Mouse (Mus musculus): ENCODE data around the gene Piwil1. TPM values are rescaled to one million over a fixed set of nuclear protein-coding genes. Genes with fewer than 3 reads are reported as not detected.

Piwil1 gene
- polyA plus RNA-seq, 1 experiment from 2014 or later, result not detected

DNA sequence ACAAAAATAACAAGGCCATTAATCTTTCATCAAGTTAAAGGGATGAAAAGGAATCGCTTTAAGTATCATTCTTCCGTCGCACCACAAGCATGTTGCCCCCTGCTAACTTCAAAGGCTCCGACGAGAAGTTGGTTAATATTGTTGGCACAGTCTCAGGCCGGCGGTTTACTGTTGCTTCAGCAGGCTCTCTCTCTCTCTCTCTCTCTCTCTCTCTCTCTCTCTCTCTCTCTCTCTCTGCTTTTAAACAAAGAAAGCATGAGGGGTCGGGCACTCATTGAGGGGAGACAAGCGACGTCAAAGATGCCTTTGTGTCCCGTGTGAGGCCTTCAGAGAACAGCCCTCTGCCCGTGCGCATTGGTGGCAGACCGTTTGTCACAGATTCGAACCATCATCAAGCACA lies 17.7 kb upstream of the Piwil1 start:
- Histone ChIP-seq H3K36me3 (no peaks in the 10 kb centered on the region), H3K9ac (replicated peaks) (no peak overlapping the region), H3K27me3 (no peaks in the 10 kb centered on the region), H3K4me3 (replicated peaks) (peak overlapping the region; percentile 17; the same call in 1 of the 2 replicates), H3K4me1 (replicated peaks) (peaks cover 11% of the 10 kb centered on the region; the same call in 1 of the 2 replicates), H3K27ac (peak overlapping the region; percentile 50), H3K4me2 (peak overlapping the region; percentile 50), H3K9me3 (peaks cover 11% of the 10 kb centered on the region; the same call in 1 of the 2 replicates)
- WGBS, result 12% methylated on average over 15 of the region's 15 CpGs
- no peak; the same call in 1 of the 2 replicates for ATAC-seq (ENCODE audit: insufficient number of reproducible peaks, insufficient read depth, low FRiP score, low TSS enrichment, low read depth)

DNA sequence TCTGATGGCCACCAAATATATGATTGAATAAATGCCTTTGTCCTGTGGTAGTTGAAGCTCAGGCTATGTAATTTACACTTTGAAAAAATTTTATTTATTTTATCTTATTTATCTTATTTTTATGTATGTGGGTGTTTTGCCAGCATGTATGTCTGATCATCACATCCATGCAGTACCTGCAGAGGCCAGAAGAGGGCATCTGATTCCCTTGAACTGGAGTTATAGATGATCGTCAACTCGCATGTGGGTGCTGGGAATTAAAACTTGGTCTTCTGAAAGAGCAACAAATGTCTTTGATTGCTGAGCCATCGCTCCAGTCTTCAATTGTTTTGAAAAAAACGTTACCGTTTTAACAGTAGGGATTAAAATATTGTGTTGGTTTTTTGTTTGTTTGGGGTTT lies 15.2 kb upstream of the Piwil1 start:
- Histone ChIP-seq H3K4me3 (replicated peaks) (no peak overlapping the region), H3K27me3 (no peaks in the 10 kb centered on the region), H3K4me2 (no peak overlapping the region), H3K36me3 (no peaks in the 10 kb centered on the region), H3K4me1 (replicated peaks) (peaks cover 11% of the 10 kb centered on the region; the same call in 1 of the 2 replicates), H3K9ac (replicated peaks) (no peak overlapping the region), H3K27ac (no peak overlapping the region), H3K9me3 (peaks cover 11% of the 10 kb centered on the region; the same call in 1 of the 2 replicates)
- 85% methylated on average over 5 of the region's 5 CpGs for WGBS
- no peak for ATAC-seq (ENCODE audit: insufficient number of reproducible peaks, insufficient read depth, low FRiP score, low TSS enrichment, low read depth)

DNA sequence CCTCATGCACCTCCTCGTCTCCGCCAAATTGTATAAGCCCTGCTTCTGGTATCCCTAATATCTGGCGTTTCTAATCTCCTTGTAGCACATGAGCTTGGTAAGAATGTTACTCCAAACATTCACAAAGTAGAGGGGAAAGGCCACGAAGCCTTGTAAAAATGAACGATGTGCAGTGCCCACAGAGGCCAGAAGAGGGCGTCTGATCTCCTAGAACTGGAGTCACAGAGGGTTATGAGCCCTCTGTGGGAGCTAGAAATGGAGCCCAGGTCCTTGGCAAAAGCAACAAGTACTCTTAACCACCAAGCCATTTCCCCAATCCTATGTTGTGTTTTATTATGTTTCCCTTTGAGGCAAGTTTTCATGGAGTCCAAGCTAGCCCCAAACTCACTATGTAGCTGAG lies 8.2 kb upstream of the Piwil1 start:
- H3K9me3 ChIP-seq, result no peaks in the 10 kb centered on the region
- peaks cover 21% of the 10 kb centered on the region for H3K4me1 ChIP-seq (replicated peaks)
- no peak overlapping the region for H3K4me3 ChIP-seq (replicated peaks)
- no peak overlapping the region for H3K4me2 ChIP-seq
- ATAC-seq (ENCODE audit: insufficient number of reproducible peaks, insufficient read depth, low FRiP score, low TSS enrichment, low read depth), result no peak
- no peak overlapping the region for H3K9ac ChIP-seq (replicated peaks)
- no peak overlapping the region for H3K27ac ChIP-seq
- 63% methylated on average over 6 of the region's 6 CpGs for WGBS
- H3K36me3 ChIP-seq, result no peaks in the 10 kb centered on the region
- H3K27me3 ChIP-seq, result peaks cover 12% of the 10 kb centered on the region

DNA sequence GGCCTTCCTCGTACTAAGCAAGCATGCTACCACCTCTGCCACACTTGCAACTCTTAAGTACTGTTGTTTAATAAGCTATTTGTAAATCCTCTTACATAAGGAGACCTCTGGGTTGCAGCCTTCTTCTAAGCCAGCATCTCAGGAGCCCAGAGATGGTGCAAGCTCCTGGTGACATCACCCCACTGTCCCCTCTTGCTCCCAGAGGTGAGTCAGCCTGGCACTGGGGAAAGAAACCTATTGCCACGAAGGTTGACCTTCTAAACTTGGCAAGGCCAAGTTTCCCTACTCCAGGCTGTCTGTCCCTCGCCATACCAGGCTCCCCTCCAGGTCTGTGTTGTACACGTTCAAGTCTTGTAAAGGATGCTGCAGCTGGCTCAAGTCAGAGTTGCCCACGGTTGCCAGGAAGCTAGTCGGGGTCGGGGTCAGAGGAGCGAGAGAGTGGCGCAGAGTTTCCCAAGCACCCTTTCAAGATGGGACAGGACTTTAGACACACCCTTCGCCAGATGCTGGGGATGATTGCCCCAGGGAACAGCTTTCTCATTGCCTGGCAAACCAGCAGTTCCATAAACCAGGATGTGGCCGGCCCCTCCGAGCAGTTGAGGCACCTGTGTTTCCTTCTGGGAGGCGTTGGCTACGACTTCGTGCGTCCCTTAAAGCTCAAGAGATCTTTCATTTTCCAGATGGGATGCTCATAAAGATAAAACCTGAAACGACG lies 7.6 kb upstream of the Piwil1 start:
- Histone ChIP-seq H3K4me3 (replicated peaks) (no peak overlapping the region), H3K27me3 (peaks cover 12% of the 10 kb centered on the region), H3K4me2 (peak overlapping the region; percentile 41), H3K9ac (replicated peaks) (no peak overlapping the region), H3K4me1 (replicated peaks) (peaks cover 21% of the 10 kb centered on the region), H3K36me3 (no peaks in the 10 kb centered on the region), H3K27ac (peak overlapping the region; percentile 50; the same call in 1 of the 2 replicates), H3K9me3 (no peaks in the 10 kb centered on the region)
- no peak for ATAC-seq (ENCODE audit: insufficient number of reproducible peaks, insufficient read depth, low FRiP score, low TSS enrichment, low read depth)
- 21% methylated on average over 18 of the region's 18 CpGs for WGBS

DNA sequence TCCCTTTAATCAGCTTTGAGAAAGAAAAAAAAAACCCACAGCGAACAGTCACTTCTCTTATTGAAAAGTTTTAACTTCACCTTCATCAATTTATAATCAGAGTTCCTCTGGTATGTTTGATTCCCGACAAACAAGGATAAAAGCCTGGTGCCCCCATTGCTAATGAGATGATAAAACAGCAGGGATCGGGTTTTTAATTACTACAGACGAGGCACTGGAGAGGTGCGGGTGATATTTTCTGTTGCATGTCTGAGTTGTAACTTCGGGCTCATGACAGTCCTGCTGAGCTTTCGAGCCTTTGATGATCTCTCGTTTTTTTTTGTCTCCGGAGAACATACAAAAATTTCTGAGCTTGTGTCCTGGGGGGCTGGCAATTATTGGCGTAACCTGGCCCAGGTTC lies 5.5 kb upstream of the Piwil1 start:
- 15% methylated on average over 10 of the region's 10 CpGs for WGBS
- no peak for ATAC-seq (ENCODE audit: insufficient number of reproducible peaks, insufficient read depth, low FRiP score, low TSS enrichment, low read depth)
- 0 out of 2 replicates have a peak overlapping the region, but pooled peaks have one; percentile 7 for H3K4me3 ChIP-seq (replicated peaks)

DNA sequence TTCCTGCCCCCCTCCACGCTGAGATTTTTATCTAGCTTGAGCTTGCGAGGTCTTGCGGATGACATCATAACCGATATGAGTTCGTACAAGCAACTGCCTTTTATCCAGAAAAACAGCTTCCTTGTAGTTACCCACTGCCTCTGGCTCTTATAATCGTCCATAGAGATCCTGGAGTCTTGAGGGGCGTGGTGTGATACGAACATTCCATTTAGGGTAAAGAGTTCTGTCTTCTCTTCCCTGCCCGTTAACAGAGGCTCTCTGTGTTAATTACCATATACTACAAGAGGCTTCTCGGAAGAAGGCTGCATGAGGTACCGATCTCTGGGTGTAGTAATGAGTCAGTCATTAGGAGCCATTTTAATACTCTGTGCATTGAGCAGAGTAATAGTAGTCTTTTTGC lies 1.6 kb upstream of the Piwil1 start:
- ATAC-seq (ENCODE audit: insufficient number of reproducible peaks, insufficient read depth, low FRiP score, low TSS enrichment, low read depth), result no peak
- no peak overlapping the region for H3K9ac ChIP-seq (replicated peaks)
- no peaks in the 10 kb centered on the region for H3K9me3 ChIP-seq
- no peak overlapping the region for H3K4me3 ChIP-seq (replicated peaks)
- WGBS, result 62% methylated on average over 11 of the region's 11 CpGs
- no peak overlapping the region for H3K27ac ChIP-seq
- H3K4me1 ChIP-seq (replicated peaks), result peaks cover 18% of the 10 kb centered on the region
- peaks cover 7% of the 10 kb centered on the region; the same call in 1 of the 2 replicates for H3K27me3 ChIP-seq
- no peaks in the 10 kb centered on the region for H3K36me3 ChIP-seq
- no peak overlapping the region for H3K4me2 ChIP-seq

More for the DNA sequence above, 5.5 kb upstream of the Piwil1 start:
- Histone ChIP-seq H3K36me3 (no peaks in the 10 kb centered on the region), H3K9me3 (no peaks in the 10 kb centered on the region), H3K4me2 (peak overlapping the region; percentile 45), H3K27ac (peak overlapping the region; percentile 19; the same call in 1 of the 2 replicates), H3K27me3 (peaks cover 12% of the 10 kb centered on the region), H3K9ac (replicated peaks) (no peak overlapping the region), H3K4me1 (replicated peaks) (peaks cover 23% of the 10 kb centered on the region)

DNA sequence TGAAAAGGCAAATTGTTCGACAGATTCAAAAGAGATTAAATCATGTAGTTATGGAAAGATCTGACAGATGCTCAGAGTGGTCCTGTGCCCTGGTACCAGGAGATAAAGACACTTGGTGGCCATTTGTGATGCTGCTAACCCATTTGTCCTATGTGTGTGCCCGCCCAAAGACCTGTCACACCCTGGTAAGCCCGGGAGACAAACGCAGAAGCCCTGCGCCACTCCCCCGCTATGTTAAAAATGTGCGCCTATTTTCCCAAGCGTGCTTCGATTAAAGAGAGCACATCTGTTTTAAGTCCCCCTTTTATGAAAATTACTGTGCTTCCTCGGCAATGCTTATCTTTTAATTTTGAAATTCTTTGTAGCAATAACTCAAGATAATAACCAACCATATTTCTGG lies 1.4 kb downstream of the Piwil1 start:
- WGBS, result 18% methylated on average over 10 of the region's 10 CpGs

DNA sequence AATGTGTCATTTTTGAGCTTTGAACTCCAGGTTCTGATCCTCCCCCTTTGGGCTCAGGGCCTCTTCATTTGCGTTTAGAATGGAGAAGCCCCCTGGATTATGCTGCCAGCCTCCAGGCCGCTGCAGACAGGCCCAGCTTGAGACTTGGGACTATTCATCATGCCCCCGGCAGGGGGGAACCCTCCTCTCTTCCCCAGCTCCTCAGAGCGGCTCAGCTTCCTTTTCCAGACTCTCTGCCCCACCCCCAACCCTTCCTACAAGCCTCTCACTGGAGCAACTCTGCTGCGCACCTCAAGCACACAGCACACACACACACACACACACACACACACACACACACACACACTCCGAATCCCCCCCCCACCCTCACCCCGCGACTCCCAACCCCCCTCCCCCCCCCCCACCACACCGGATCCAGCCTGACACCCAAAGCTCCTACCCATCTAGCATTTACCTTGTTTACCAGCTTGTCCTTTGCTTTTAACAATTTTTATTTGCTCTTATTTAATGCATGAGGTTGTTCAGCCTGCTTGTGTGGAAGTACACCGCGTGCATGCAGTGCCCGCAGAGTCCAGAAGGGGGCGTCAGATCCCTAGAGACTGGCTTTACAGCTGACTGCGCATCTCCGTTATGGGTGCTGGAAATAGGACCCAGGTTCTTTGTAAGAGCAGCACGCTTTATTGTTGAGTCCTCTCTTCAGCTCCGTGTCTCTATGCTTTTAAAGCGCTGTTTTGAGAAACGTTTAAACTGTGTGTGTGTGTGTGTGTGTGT lies 2.0 kb downstream of the Piwil1 start:
- Histone ChIP-seq H3K9ac (replicated peaks) (no peak overlapping the region), H3K27ac (0 out of 2 replicates have a peak overlapping the region, but pooled peaks have one; percentile 7), H3K4me2 (peak overlapping the region; percentile 45), H3K36me3 (no peaks in the 10 kb centered on the region), H3K4me1 (replicated peaks) (peaks cover 11% of the 10 kb centered on the region), H3K9me3 (peaks cover 6% of the 10 kb centered on the region; the same call in 1 of the 2 replicates), H3K4me3 (replicated peaks) (0 out of 2 replicates have a peak overlapping the region, but pooled peaks have one; percentile 13), H3K27me3 (no peaks in the 10 kb centered on the region)
- WGBS, result 41% methylated on average over 16 of the region's 19 CpGs
- peak; percentile 67; the same call in 1 of the 2 replicates for ATAC-seq (ENCODE audit: insufficient number of reproducible peaks, insufficient read depth, low FRiP score, low TSS enrichment, low read depth)

More for the DNA sequence above, 1.4 kb downstream of the Piwil1 start:
- H3K4me2 ChIP-seq, result peak overlapping the region; percentile 45
- H3K4me1 ChIP-seq (replicated peaks), result peaks cover 11% of the 10 kb centered on the region
- H3K36me3 ChIP-seq, result no peaks in the 10 kb centered on the region
- no peak for ATAC-seq (ENCODE audit: insufficient number of reproducible peaks, insufficient read depth, low FRiP score, low TSS enrichment, low read depth)
- no peak overlapping the region for H3K27ac ChIP-seq
- peaks cover 6% of the 10 kb centered on the region; the same call in 1 of the 2 replicates for H3K9me3 ChIP-seq
- no peak overlapping the region for H3K4me3 ChIP-seq (replicated peaks)
- H3K27me3 ChIP-seq, result no peaks in the 10 kb centered on the region
- H3K9ac ChIP-seq (replicated peaks), result no peak overlapping the region

DNA sequence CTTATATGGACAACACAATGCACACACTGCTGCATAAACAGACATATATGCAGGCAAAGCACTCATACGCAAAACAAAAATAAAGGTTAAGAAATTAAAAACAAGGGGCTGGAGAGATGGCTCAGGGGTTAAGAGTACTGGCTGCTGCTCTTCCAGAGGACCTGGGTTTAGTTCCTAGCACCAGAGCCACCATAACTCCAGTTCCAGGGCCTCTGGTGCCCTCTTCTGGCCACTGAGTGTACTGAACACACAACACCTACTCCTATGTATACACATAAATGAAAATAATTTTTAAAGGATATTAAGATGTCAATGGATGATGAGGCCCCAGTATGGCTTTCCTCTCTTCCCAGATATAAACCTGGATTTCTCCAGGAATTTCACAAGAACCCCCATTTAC lies 4.1 kb downstream of the Piwil1 start:
- 100% methylated on average over 1 of the region's 1 CpGs for WGBS
- no peak for ATAC-seq (ENCODE audit: insufficient number of reproducible peaks, insufficient read depth, low FRiP score, low TSS enrichment, low read depth)
- H3K4me1 ChIP-seq (replicated peaks), result peaks cover 9% of the 10 kb centered on the region
- no peaks in the 10 kb centered on the region for H3K36me3 ChIP-seq
- H3K27me3 ChIP-seq, result no peaks in the 10 kb centered on the region
- peaks cover 6% of the 10 kb centered on the region; the same call in 1 of the 2 replicates for H3K9me3 ChIP-seq
- H3K9ac ChIP-seq (replicated peaks), result no peak overlapping the region
- H3K4me3 ChIP-seq (replicated peaks), result no peak overlapping the region
- no peak overlapping the region for H3K4me2 ChIP-seq
- no peak overlapping the region for H3K27ac ChIP-seq

DNA sequence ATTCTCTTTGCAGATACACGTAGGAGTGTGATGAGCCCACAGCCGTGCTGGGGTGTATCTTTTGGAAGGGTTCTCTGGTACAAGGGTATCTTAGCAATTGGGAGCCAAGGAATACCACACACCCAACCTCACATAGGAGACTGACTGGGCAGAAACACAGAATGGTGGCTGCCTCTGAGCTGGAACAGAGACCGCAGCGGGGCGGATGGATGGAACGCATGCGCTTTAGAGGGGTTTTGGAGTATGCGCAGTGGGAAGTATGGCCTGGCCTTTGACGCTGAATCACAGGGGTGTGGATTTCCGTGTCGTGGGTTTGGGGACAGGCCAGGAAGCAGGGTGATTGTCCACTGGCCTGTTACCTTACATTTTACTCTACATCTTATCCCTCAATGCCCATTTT lies 4.9 kb downstream of the Piwil1 start:
- WGBS, result 92% methylated on average over 11 of the region's 11 CpGs
- Histone ChIP-seq H3K36me3 (no peaks in the 10 kb centered on the region), H3K9ac (replicated peaks) (no peak overlapping the region), H3K4me3 (replicated peaks) (no peak overlapping the region), H3K9me3 (peaks cover 9% of the 10 kb centered on the region; the same call in 1 of the 2 replicates), H3K27me3 (no peaks in the 10 kb centered on the region), H3K27ac (no peak overlapping the region), H3K4me2 (no peak overlapping the region), H3K4me1 (replicated peaks) (peaks cover 9% of the 10 kb centered on the region)
- ATAC-seq (ENCODE audit: insufficient number of reproducible peaks, insufficient read depth, low FRiP score, low TSS enrichment, low read depth), result no peak

DNA sequence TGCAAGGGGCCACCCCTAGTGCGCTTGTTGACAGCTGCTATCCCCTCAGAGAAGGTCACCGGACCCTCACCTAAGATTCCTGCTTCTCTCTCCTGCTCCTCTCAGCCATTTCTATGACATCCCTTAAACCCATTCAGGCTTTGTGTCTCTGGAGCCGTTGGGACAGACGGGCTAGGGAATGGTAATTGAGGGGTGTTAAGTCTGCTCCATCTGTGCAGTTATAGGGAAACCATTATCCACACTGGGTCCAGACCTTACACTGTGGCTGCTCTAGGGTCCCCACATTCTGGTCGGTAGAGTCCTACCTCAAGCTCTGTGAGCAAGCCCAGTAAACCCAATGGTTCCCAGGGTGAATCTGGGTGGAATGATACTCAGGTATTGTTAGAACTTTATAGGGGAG lies 6.6 kb downstream of the Piwil1 start:
- no peak overlapping the region for H3K27ac ChIP-seq

More for the DNA sequence above, 6.6 kb downstream of the Piwil1 start:
- peaks cover 6% of the 10 kb centered on the region for H3K4me1 ChIP-seq (replicated peaks)
- H3K4me3 ChIP-seq (replicated peaks), result no peak overlapping the region
- no peaks in the 10 kb centered on the region for H3K36me3 ChIP-seq
- H3K4me2 ChIP-seq, result no peak overlapping the region
- 72% methylated on average over 5 of the region's 5 CpGs for WGBS
- H3K9me3 ChIP-seq, result peaks cover 9% of the 10 kb centered on the region; the same call in 1 of the 2 replicates
- ATAC-seq (ENCODE audit: insufficient number of reproducible peaks, insufficient read depth, low FRiP score, low TSS enrichment, low read depth), result no peak
- no peak overlapping the region for H3K9ac ChIP-seq (replicated peaks)
- no peaks in the 10 kb centered on the region for H3K27me3 ChIP-seq
